ENCODE assay signal across 28 mouse cellular contexts in the genomic region with DNA sequence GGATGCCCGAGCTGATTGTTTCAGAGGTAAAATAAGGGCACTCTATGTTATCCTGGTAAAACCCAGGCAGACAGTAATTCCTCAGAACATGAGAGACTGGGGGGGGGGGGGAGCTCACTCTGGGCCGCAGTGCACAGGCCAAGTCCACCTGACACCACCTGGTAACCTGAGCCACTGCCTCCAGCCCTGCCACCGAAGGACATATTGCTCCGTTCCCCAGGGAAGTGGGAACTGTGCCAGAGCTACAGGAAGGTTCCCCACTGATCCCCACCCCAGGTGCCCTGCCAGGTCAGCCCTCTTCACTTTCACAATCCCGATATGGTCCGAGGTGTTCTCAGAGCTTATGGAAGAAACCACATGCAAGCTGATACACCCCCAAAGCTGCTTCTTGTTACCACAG. TPM values are rescaled to one million over a fixed set of nuclear protein-coding genes. Genes with fewer than 3 reads are reported as not detected.
DNase-seq lines count a peak whose midpoint lies in the region; ATAC-seq and TF ChIP-seq lines count a peak whose summit lies in the region.
"Had no signal": no experiment of that assay in that cellular context is flagged by ENCODE, and none has a peak within 500 bp of the region (broad histone marks: within the 10 kb centered on the region; RNA-seq: fewer than 3 reads in every experiment).

No protein-coding gene starts in this region.

- no peak overlapping the region for H3K4me3 ChIP-seq in cerebellum, adult 2 months (replicated peaks; ENCODE audit: insufficient read depth, low read depth, low read length)
- no peak overlapping the region for H3K4me3 ChIP-seq in lung, postnatal 0 days (ENCODE audit: low read depth, low read length)
- H3K4me3 ChIP-seq in lung, adult 2 months (replicated peaks; ENCODE audit: extremely low read depth, low read depth, low read length) = no peak overlapping the region
- H3K4me3 ChIP-seq in limb, embryonic 10.5 days = no peak overlapping the region
- H3K4me3 ChIP-seq in kidney, embryonic 14.5 days (ENCODE audit: low read length) = no peak overlapping the region
- no peak overlapping the region for H3K4me3 ChIP-seq in neural tube, embryonic 15.5 days (replicated peaks)
- H3K4me3 ChIP-seq: erythroblast, embryonic 14.5 days; forebrain, embryonic 15.5 days; hindbrain, embryonic 12.5 days; left cerebral cortex, adult 2 months; midbrain, embryonic 13.5 days; neural tube, embryonic 12.5 days had no signal

- peaks cover 21% of the 10 kb centered on the region for H3K36me3 ChIP-seq in lung, postnatal 0 days (ENCODE audit: insufficient read depth, low read length)
- peaks cover 63% of the 10 kb centered on the region for H3K36me3 ChIP-seq in limb, embryonic 10.5 days
- peaks cover 39% of the 10 kb centered on the region for H3K36me3 ChIP-seq in kidney, embryonic 14.5 days (ENCODE audit: control insufficient read depth, insufficient read depth, low read length)
- peaks cover 63% of the 10 kb centered on the region for H3K36me3 ChIP-seq in neural tube, embryonic 15.5 days

- no peak for ATAC-seq in lung, postnatal 0 days
- no peak for ATAC-seq in kidney, embryonic 14.5 days (ENCODE audit: low FRiP score, low TSS enrichment)
- no peak for ATAC-seq in neural tube, embryonic 15.5 days (ENCODE audit: low FRiP score)
- ATAC-seq: forebrain, embryonic 15.5 days; liver, postnatal 0 days; midbrain, embryonic 13.5 days had no signal

- H3K9me3 ChIP-seq in lung, postnatal 0 days (ENCODE audit: low read length) = no peaks in the 10 kb centered on the region
- no peaks in the 10 kb centered on the region for H3K9me3 ChIP-seq in limb, embryonic 10.5 days (replicated peaks)
- H3K9me3 ChIP-seq in kidney, embryonic 14.5 days (ENCODE audit: control insufficient read depth, low read length) = no peaks in the 10 kb centered on the region
- H3K9me3 ChIP-seq in neural tube, embryonic 15.5 days (replicated peaks) = no peaks in the 10 kb centered on the region
- H3K9me3 ChIP-seq: forebrain, embryonic 15.5 days; hindbrain, embryonic 12.5 days; midbrain, embryonic 13.5 days; neural tube, embryonic 12.5 days had no signal

- no peak overlapping the region for H3K4me2 ChIP-seq in lung, postnatal 0 days (replicated peaks; ENCODE audit: low read depth, low read length)
- no peak overlapping the region for H3K4me2 ChIP-seq in kidney, embryonic 14.5 days (replicated peaks; ENCODE audit: low read depth, low read length)
- no peak overlapping the region for H3K4me2 ChIP-seq in neural tube, embryonic 15.5 days
- H3K4me2 ChIP-seq: forebrain, embryonic 15.5 days; heart, embryonic 11.5 days; hindbrain, embryonic 12.5 days; midbrain, embryonic 13.5 days; neural tube, embryonic 12.5 days had no signal

- peaks cover 4% of the 10 kb centered on the region for H3K4me1 ChIP-seq in cerebellum, adult 2 months (ENCODE audit: control insufficient read depth, insufficient read depth, low read length)
- H3K4me1 ChIP-seq in lung, postnatal 0 days (ENCODE audit: insufficient read depth, low read depth, low read length) = no peaks in the 10 kb centered on the region
- H3K4me1 ChIP-seq in lung, adult 2 months (ENCODE audit: control insufficient read depth, insufficient read depth, low read length) = no peaks in the 10 kb centered on the region
- H3K4me1 ChIP-seq in limb, embryonic 10.5 days = peaks cover 15% of the 10 kb centered on the region
- no peaks in the 10 kb centered on the region for H3K4me1 ChIP-seq in kidney, embryonic 14.5 days (ENCODE audit: control insufficient read depth, insufficient read depth, low read length)
- H3K4me1 ChIP-seq in neural tube, embryonic 15.5 days = no peaks in the 10 kb centered on the region
- H3K4me1 ChIP-seq: forebrain, embryonic 15.5 days; hindbrain, embryonic 12.5 days; neural tube, embryonic 12.5 days had no signal

- no peak for TF ChIP-seq POLR2A in cerebellum, adult 2 months (IDR thresholded peaks at IDR 0.05; ENCODE audit: borderline replicate concordance, insufficient read depth, low read length)
- no peak for TF ChIP-seq POLR2A in lung, adult 2 months (IDR thresholded peaks at IDR 0.05; ENCODE audit: borderline replicate concordance, extremely low read depth, low read depth, low read length)

- H3K27ac ChIP-seq in cerebellum, adult 2 months (ENCODE audit: insufficient read depth, low read length) = no peak overlapping the region
- H3K27ac ChIP-seq in lung, postnatal 0 days (ENCODE audit: low read length) = no peak overlapping the region
- 0 out of 2 replicates have a peak overlapping the region, but pooled peaks have one; percentile 36 for H3K27ac ChIP-seq in limb, embryonic 10.5 days
- H3K27ac ChIP-seq in kidney, embryonic 14.5 days (ENCODE audit: low read depth, low read length) = no peak overlapping the region
- no peak overlapping the region for H3K27ac ChIP-seq in neural tube, embryonic 15.5 days (replicated peaks)
- H3K27ac ChIP-seq: forebrain, embryonic 15.5 days; hindbrain, embryonic 12.5 days; left cerebral cortex, adult 2 months; midbrain, embryonic 13.5 days; neural tube, embryonic 12.5 days had no signal

- no peaks in the 10 kb centered on the region for H3K27me3 ChIP-seq in cerebellum, adult 2 months (ENCODE audit: control insufficient read depth, insufficient read depth, low read length)
- H3K27me3 ChIP-seq in lung, postnatal 0 days (replicated peaks; ENCODE audit: insufficient read depth, low read length) = no peaks in the 10 kb centered on the region
- no peaks in the 10 kb centered on the region for H3K27me3 ChIP-seq in limb, embryonic 10.5 days (ENCODE audit: low read depth, poor library complexity, severe bottlenecking)
- no peaks in the 10 kb centered on the region for H3K27me3 ChIP-seq in kidney, embryonic 14.5 days (ENCODE audit: control insufficient read depth, insufficient read depth, low read length)
- H3K27me3 ChIP-seq in neural tube, embryonic 15.5 days (replicated peaks) = no peaks in the 10 kb centered on the region
- H3K27me3 ChIP-seq: forebrain, embryonic 15.5 days; hindbrain, embryonic 12.5 days; midbrain, embryonic 13.5 days; neural tube, embryonic 12.5 days had no signal

- no peak overlapping the region for H3K9ac ChIP-seq in lung, postnatal 0 days (replicated peaks; ENCODE audit: low read depth)
- H3K9ac ChIP-seq in kidney, embryonic 14.5 days (ENCODE audit: low read depth, low read length) = no peak overlapping the region
- no peak overlapping the region for H3K9ac ChIP-seq in neural tube, embryonic 15.5 days (replicated peaks)
- H3K9ac ChIP-seq: forebrain, embryonic 15.5 days; hindbrain, embryonic 12.5 days; liver, postnatal 0 days; midbrain, embryonic 13.5 days; neural tube, embryonic 12.5 days had no signal

- WGBS in cerebellum, adult 2 months = 20% methylated on average over 6 of the region's 6 CpGs
- WGBS in lung, postnatal 0 days = 73% methylated on average over 6 of the region's 6 CpGs
- 73% methylated on average over 5 of the region's 6 CpGs for WGBS in lung, adult 2 months
- 80% methylated on average over 6 of the region's 6 CpGs for WGBS in limb, embryonic 10.5 days
- 64% methylated on average over 6 of the region's 6 CpGs for WGBS in kidney, embryonic 14.5 days
- WGBS in neural tube, embryonic 15.5 days = 85% methylated on average over 6 of the region's 6 CpGs

- TF ChIP-seq CTCF in cerebellum, adult 2 months (IDR thresholded peaks at IDR 0.05; ENCODE audit: borderline replicate concordance, insufficient read depth, low read depth, low read length) = no peak
- no peak for TF ChIP-seq CTCF in lung, postnatal 0 days (IDR thresholded peaks at IDR 0.05)
- no peak for TF ChIP-seq CTCF in lung, adult 2 months (IDR thresholded peaks at IDR 0.05; ENCODE audit: insufficient read depth, low read length)

- DNase-seq in cerebellum, adult 2 months = peak; percentile 21 to 28
- DNase-seq in cerebellum, postnatal 10 days = no peak
- peak; percentile 13 for DNase-seq in lung, postnatal 0 days (ENCODE audit: low spot score)
- DNase-seq in lung, adult 2 months = no peak
- DNase-seq in limb, embryonic 10.5 days (ENCODE audit: low spot score) = no peak
- DNase-seq: adrenal gland, postnatal 25 days; cerebellum, adult 9-10 months; heart, postnatal 10 days; kidney, adult 9 months; kidney, postnatal 36 days; layer of hippocampus, adult 9-11 months; left cerebral cortex, postnatal 4 days; liver, postnatal 0 days; right cerebral cortex, adult 18-20 months; spleen, adult 18-20 months had no signal

- TF ChIP-seq EP300 in lung, postnatal 0 days (IDR thresholded peaks at IDR 0.05) = no peak

RNA-seq across cellular contexts. Expression of gene Pla2g2e, which starts 14.9 kb away (rescaled TPM):
- polyA plus RNA-seq in cerebellum, adult 2 months (2012; rRNA removed) = not detected in 2 replicates
- not detected in 2 replicates for polyA plus RNA-seq in lung, postnatal 0 days (2015; fragmentation: Nextera tagmentation; extraction: Ambion mirVana)
- 1.2 and 2.2 TPM in 2 replicates for polyA plus RNA-seq in lung, adult 2 months (2012; rRNA removed)
- polyA plus RNA-seq in limb, embryonic 10.5 days (2016; fragmentation: Nextera tagmentation; extraction: Ambion mirVana) = 0.20 TPM in 1 of 2 replicates, not detected in the other
- polyA plus RNA-seq in kidney, embryonic 14.5 days (2014; fragmentation: Nextera tagmentation; extraction: Ambion mirVana) = 0.76 and 0.84 TPM in 2 replicates
- polyA plus RNA-seq in neural tube, embryonic 15.5 days (2015; fragmentation: Nextera tagmentation; extraction: Ambion mirVana) = not detected in 2 replicates
- polyA plus RNA-seq: erythroblast, embryonic 14.5 days; forebrain, embryonic 15.5 days; heart, embryonic 11.5 days; hindbrain, embryonic 12.5 days; liver, adult 2 months; liver, postnatal 0 days; midbrain, embryonic 13.5 days; neural tube, embryonic 12.5 days; stomach, embryonic 14.5 days had no signal

RNA-seq across cellular contexts. Expression of gene Gm13030, which starts 18.9 kb away (rescaled TPM):
- not detected in 2 replicates for polyA plus RNA-seq in cerebellum, adult 2 months (2012; rRNA removed)
- polyA plus RNA-seq in lung, postnatal 0 days (2015; fragmentation: Nextera tagmentation; extraction: Ambion mirVana) = not detected in 2 replicates
- polyA plus RNA-seq in lung, adult 2 months (2012; rRNA removed) = not detected in 2 replicates
- not detected in 2 replicates for polyA plus RNA-seq in limb, embryonic 10.5 days (2016; fragmentation: Nextera tagmentation; extraction: Ambion mirVana)
- not detected in 2 replicates for polyA plus RNA-seq in kidney, embryonic 14.5 days (2014; fragmentation: Nextera tagmentation; extraction: Ambion mirVana)
- not detected in 2 replicates for polyA plus RNA-seq in neural tube, embryonic 15.5 days (2015; fragmentation: Nextera tagmentation; extraction: Ambion mirVana)
- polyA plus RNA-seq: erythroblast, embryonic 14.5 days; forebrain, embryonic 15.5 days; gonadal fat pad, adult 2 months; heart, embryonic 11.5 days; hindbrain, embryonic 12.5 days; liver, adult 2 months; liver, postnatal 0 days; midbrain, embryonic 13.5 days; neural tube, embryonic 12.5 days; stomach, embryonic 14.5 days; thymus, postnatal 0 days had no signal

RNA-seq across cellular contexts. Expression of gene Otud3, which starts 21.1 kb away (rescaled TPM):
- polyA plus RNA-seq in cerebellum, adult 2 months (2012; rRNA removed) = 8.3 and 9.0 TPM in 2 replicates
- polyA plus RNA-seq in lung, postnatal 0 days (2015; fragmentation: Nextera tagmentation; extraction: Ambion mirVana) = 3.7 and 4.0 TPM in 2 replicates
- 8.4 and 9.1 TPM in 2 replicates for polyA plus RNA-seq in lung, adult 2 months (2012; rRNA removed)
- polyA plus RNA-seq in limb, embryonic 10.5 days (2016; fragmentation: Nextera tagmentation; extraction: Ambion mirVana) = 3.8 and 4.5 TPM in 2 replicates
- polyA plus RNA-seq in kidney, embryonic 14.5 days (2014; fragmentation: Nextera tagmentation; extraction: Ambion mirVana) = 3.0 and 4.2 TPM in 2 replicates
- 2.2 and 3.7 TPM in 2 replicates for polyA plus RNA-seq in neural tube, embryonic 15.5 days (2015; fragmentation: Nextera tagmentation; extraction: Ambion mirVana)

RNA-seq across cellular contexts. Expression of gene Pla2g5, which starts 29.4 kb away (rescaled TPM):
- polyA plus RNA-seq in cerebellum, adult 2 months (2012; rRNA removed) = 2.0 and 4.7 TPM in 2 replicates
- 0.29 TPM in 1 of 2 replicates, not detected in the other for polyA plus RNA-seq in lung, postnatal 0 days (2015; fragmentation: Nextera tagmentation; extraction: Ambion mirVana)
- polyA plus RNA-seq in lung, adult 2 months (2012; rRNA removed) = 0.57 and 1.3 TPM in 2 replicates
- 0.15 and 0.30 TPM in 2 replicates for polyA plus RNA-seq in limb, embryonic 10.5 days (2016; fragmentation: Nextera tagmentation; extraction: Ambion mirVana)
- 0.34 and 0.35 TPM in 2 replicates for polyA plus RNA-seq in kidney, embryonic 14.5 days (2014; fragmentation: Nextera tagmentation; extraction: Ambion mirVana)
- polyA plus RNA-seq in neural tube, embryonic 15.5 days (2015; fragmentation: Nextera tagmentation; extraction: Ambion mirVana) = 0.24 and 0.79 TPM in 2 replicates
- polyA plus RNA-seq: erythroblast, embryonic 14.5 days; hindbrain, embryonic 12.5 days; liver, adult 2 months; liver, postnatal 0 days; neural tube, embryonic 12.5 days had no signal

Comparison
In these comparisons a context has a peak if more than half of its experiments do, and no peak if none do; other contexts are left out.
1. DNase-seq: peak in cerebellum, adult 2 months (2 of 2) and lung, postnatal 0 days (single experiment); none in cerebellum, postnatal 10 days (0 of 2), lung, adult 2 months (single experiment) and limb, embryonic 10.5 days (single experiment).